Mouse (Mus musculus) lung, embryonic 14.5 days (tissue): Measurements from ENCODE around the gene Hdgfl2. TPM values are rescaled to one million over a fixed set of nuclear protein-coding genes. Genes with fewer than 3 reads are reported as not detected.
"Not testable (repeated sequence)": the region's sequence is repeated elsewhere in the genome, so short reads cannot be mapped to it uniquely, and the experiment has no call there.

Experiments
- ATAC-seq: fragments of 200-750 bp; cut with Nextera tagmentation; 2 replicates; pipeline ENCODE4 v1.8.0; 2017; ENCODE audit warnings: mild to moderate bottlenecking, moderate TSS enrichment, moderate library complexity; ENCODE audit not compliant: insufficient read depth
- DNase-seq: peaks from one replicate; pipeline ENCODE4 v3.0.0-alpha.2; 2015
- H3K27ac ChIP-seq: fragments of 300-500 bp; sonication (generic); 2 replicates; pipeline ENCODE4 v1.5.1; 2014; ENCODE audit warnings: low read depth, mild to moderate bottlenecking, moderate library complexity
- H3K27me3 ChIP-seq: fragments of 300-500 bp; sonication (generic); 2 replicates; pipeline ENCODE4 v1.6.1; 2014; ENCODE audit warnings: low read length, control low read depth; ENCODE audit not compliant: insufficient read depth
- H3K36me3 ChIP-seq: fragments of 300-500 bp; sonication (generic); 2 replicates; pipeline ENCODE4 v1.6.1; 2014; ENCODE audit warnings: control low read depth; ENCODE audit not compliant: insufficient read depth
- H3K4me1 ChIP-seq: fragments of 300-500 bp; sonication (generic); 2 replicates; pipeline ENCODE4 v1.6.1; 2014; ENCODE audit warnings: antibody characterized with exemption, control low read depth; ENCODE audit not compliant: insufficient read depth
- H3K4me2 ChIP-seq: fragments of 300-500 bp; sonication (generic); 2 replicates; pipeline ENCODE4 v1.6.1; 2014; ENCODE audit warnings: mild to moderate bottlenecking
- H3K4me3 ChIP-seq: fragments of 300-500 bp; sonication (generic); 2 replicates; pipeline ENCODE4 v1.5.1; 2014; ENCODE audit warnings: low read depth, low read length
- H3K9ac ChIP-seq: fragments of 300-500 bp; sonication (generic); 2 replicates; pipeline ENCODE4 v1.6.1; 2014
- H3K9me3 ChIP-seq: fragments of 300-500 bp; sonication (generic); 2 replicates; pipeline ENCODE4 v1.6.1; 2016; ENCODE audit warnings: low read depth, low read length, control low read depth
- CTCF ChIP-seq: IDR thresholded peaks from 2 replicates; pipeline ENCODE4 v1.5.1; 2016; ENCODE audit warnings: antibody characterized with exemption, low read depth
- WGBS: fragments of 180-500 bp; shearing (Covaris S2); extraction: QIAGEN DNeasy Blood & Tissue Kit; methylation state at CpG from one replicate; pipeline ENCODE4 v1.1.7; 2014; 5-methylcytosine and 5-hydroxymethylcytosine counted together
- polyA plus RNA-seq: library from polyadenylated mRNA; unstranded; fragments of >200 nt; fragmentation: Nextera tagmentation; extraction: Ambion mirVana; gene quantifications from 2 replicates; pipeline ENCODE4 v1.2.1, GENCODE M21; 2014

The Hdgfl2 gene
- polyA plus RNA-seq, 1 experiment from 2014 or later: 111 TPM

- H3K4me3 ChIP-seq: no peak overlapping the region
- 89% methylated on average over 7 of the region's 7 CpGs for WGBS
- DNase-seq (no peak), ATAC-seq (no peak)
- no peaks in the 10 kb centered on the region for H3K27me3 ChIP-seq
- no peaks in the 10 kb centered on the region for H3K4me1 ChIP-seq
- no peak overlapping the region for H3K9ac ChIP-seq
- H3K4me2 ChIP-seq: no peak overlapping the region
- TF ChIP-seq CTCF: no peak
- no peak overlapping the region for H3K27ac ChIP-seq
- peaks cover 97% of the 10 kb centered on the region for H3K36me3 ChIP-seq
- no peaks in the 10 kb centered on the region for H3K9me3 ChIP-seq
Measured at GRCm38 (mm10) chr17:56062081-56062480, 17.4 kb upstream of the Hdgfl2 start.

GRCm38 (mm10) chr17:56065715-56066114, 13.7 kb upstream of the Hdgfl2 start:
- not testable (repeated sequence) for H3K27ac ChIP-seq, DNase-seq, H3K27me3 ChIP-seq, ATAC-seq, H3K9me3 ChIP-seq, H3K4me1 ChIP-seq, H3K9ac ChIP-seq, H3K4me3 ChIP-seq, H3K4me2 ChIP-seq
- 78% methylated on average over 6 of the region's 6 CpGs for WGBS
- peaks cover 99% of the 10 kb centered on the region for H3K36me3 ChIP-seq
- TF ChIP-seq CTCF: 0 out of 2 replicates have a peak, but pooled peaks have one; percentile 15

GRCm38 (mm10) chr17:56066451-56066850, 13.0 kb upstream of the Hdgfl2 start:
- no peaks in the 10 kb centered on the region for H3K27me3 ChIP-seq
- TF ChIP-seq CTCF: no peak
- no peaks in the 10 kb centered on the region for H3K4me1 ChIP-seq
- no peak overlapping the region for H3K4me3 ChIP-seq
- DNase-seq (no peak), ATAC-seq (no peak)
- no peak overlapping the region for H3K27ac ChIP-seq
- peaks cover 99% of the 10 kb centered on the region for H3K36me3 ChIP-seq
- no peaks in the 10 kb centered on the region for H3K9me3 ChIP-seq
- no peak overlapping the region for H3K4me2 ChIP-seq
- H3K9ac ChIP-seq: no peak overlapping the region

GRCm38 (mm10) chr17:56069066-56069465, 10.4 kb upstream of the Hdgfl2 start:
- no peak for TF ChIP-seq CTCF
- Histone ChIP-seq H3K4me3 (no peak overlapping the region), H3K9me3 (no peaks in the 10 kb centered on the region), H3K9ac (no peak overlapping the region), H3K27me3 (no peaks in the 10 kb centered on the region), H3K4me1 (peaks cover 3% of the 10 kb centered on the region; the same call in 1 of the 2 replicates), H3K4me2 (no peak overlapping the region), H3K36me3 (peaks cover 89% of the 10 kb centered on the region), H3K27ac (no peak overlapping the region)
- ATAC-seq: no peak
- 94% methylated on average over 14 of the region's 14 CpGs for WGBS
- no peak for DNase-seq

GRCm38 (mm10) chr17:56071126-56071525, 8.3 kb upstream of the Hdgfl2 start:
- no peaks in the 10 kb centered on the region for H3K9me3 ChIP-seq
- peaks cover 69% of the 10 kb centered on the region for H3K36me3 ChIP-seq
- no peak overlapping the region for H3K4me3 ChIP-seq
- H3K27ac ChIP-seq: no peak overlapping the region
- DNase-seq (no peak), ATAC-seq (no peak)
- no peak overlapping the region for H3K9ac ChIP-seq
- H3K4me1 ChIP-seq: peaks cover 3% of the 10 kb centered on the region; the same call in 1 of the 2 replicates
- H3K4me2 ChIP-seq: no peak overlapping the region
- no peaks in the 10 kb centered on the region for H3K27me3 ChIP-seq
- TF ChIP-seq CTCF: no peak

GRCm38 (mm10) chr17:56072243-56072642, 7.2 kb upstream of the Hdgfl2 start:
- Histone ChIP-seq H3K9me3 (no peaks in the 10 kb centered on the region), H3K36me3 (peaks cover 58% of the 10 kb centered on the region), H3K9ac (no peak overlapping the region), H3K4me3 (no peak overlapping the region), H3K27me3 (no peaks in the 10 kb centered on the region), H3K4me2 (no peak overlapping the region), H3K4me1 (peaks cover 3% of the 10 kb centered on the region; the same call in 1 of the 2 replicates), H3K27ac (no peak overlapping the region)
- DNase-seq (no peak), ATAC-seq (no peak)
- no peak for TF ChIP-seq CTCF
- WGBS: 89% methylated on average over 5 of the region's 5 CpGs

GRCm38 (mm10) chr17:56074097-56074826, 5.2 kb upstream of the Hdgfl2 start:
- Histone ChIP-seq H3K4me3 (peak overlapping the region; percentile 65), H3K4me2 (peak overlapping the region; percentile 71)
- ATAC-seq: peak; percentile 23

More at GRCm38 (mm10) chr17:56074097-56074826, 5.2 kb upstream of the Hdgfl2 start:
- WGBS: 8% methylated on average over 22 of the region's 22 CpGs
- Histone ChIP-seq H3K9ac (peak overlapping the region; percentile 67), H3K27me3 (no peaks in the 10 kb centered on the region), H3K4me1 (peaks cover 3% of the 10 kb centered on the region; the same call in 1 of the 2 replicates), H3K27ac (peak overlapping the region; percentile 96), H3K9me3 (no peaks in the 10 kb centered on the region), H3K36me3 (peaks cover 38% of the 10 kb centered on the region)
- no peak for TF ChIP-seq CTCF
- peak; percentile 91 for DNase-seq
